Mouse (Mus musculus) heart, postnatal 14 days (tissue): ENCODE measurements around the gene Zbtb49. TPM values are rescaled to one million over a fixed set of nuclear protein-coding genes. Genes with fewer than 3 reads are reported as not detected.

Source experiments
- total RNA-seq, 2 experiments: library from RNA; stranded (reverse); gene quantifications; 2 replicates each; pipeline ENCODE4 v1.2.3; 2021

Gene Zbtb49
- total RNA-seq, 2 experiments from 2014 or later = 4.8 to 5.5 TPM

Other genes with a start within 250 kb of the Zbtb49 start
- gene Stx18, start 181.7 kb downstream of the Zbtb49 start, total RNA-seq = 10 to 100 TPM; 17.0 to 17.7 TPM
- 10 to 100 TPM in 1 of 2 experiments, 1 to 10 TPM in 1; 8.8 to 11.9 TPM for gene Nsg1, start 60.5 kb downstream of the Zbtb49 start, total RNA-seq
- 10 to 100 TPM; 13.1 to 13.7 TPM for gene Lyar, start within 50 bp of the Zbtb49 start, total RNA-seq
- gene Tmem128, start 39.7 kb upstream of the Zbtb49 start, total RNA-seq = 10 to 100 TPM; 15.8 to 16.9 TPM
- gene Otop1, start 55.5 kb upstream of the Zbtb49 start, total RNA-seq = 1 to 10 TPM in 1 of 2 experiments, not detected in 1; 2.1 TPM
- gene Drd5, start 98.9 kb upstream of the Zbtb49 start, total RNA-seq = not detected